Mouse (Mus musculus) intestine, embryonic 16.5 days (tissue): ENCODE results near the gene Cfap45. TPM values are rescaled to one million over a fixed set of nuclear protein-coding genes. Genes with fewer than 3 reads are reported as not detected.

Source experiments
- ATAC-seq: fragments of 200-750 bp; cut with Nextera tagmentation; 2 replicates; pipeline ENCODE4 v1.8.0; 2017; ENCODE audit warnings: moderate TSS enrichment, moderate library complexity
- H3K27ac ChIP-seq: fragments of 300-500 bp; sonication (generic); 2 replicates; pipeline ENCODE4 v1.5.1; 2014; ENCODE audit warnings: mild to moderate bottlenecking, low read length
- H3K27me3 ChIP-seq: fragments of 300-500 bp; sonication (generic); replicated peaks from 2 replicates; pipeline ENCODE4 v1.6.1; 2014; ENCODE audit warnings: low read length, control low read depth, mixed read lengths; ENCODE audit not compliant: control insufficient read depth, insufficient read depth
- H3K36me3 ChIP-seq: fragments of 300-500 bp; sonication (generic); 2 replicates; pipeline ENCODE4 v1.6.1; 2014; ENCODE audit warnings: low read length, control low read depth; ENCODE audit not compliant: control insufficient read depth, insufficient read depth
- H3K4me1 ChIP-seq: fragments of 300-500 bp; sonication (generic); 2 replicates; pipeline ENCODE4 v1.6.1; 2014; ENCODE audit warnings: low read length, control low read depth, mixed read lengths; ENCODE audit not compliant: control insufficient read depth, insufficient read depth
- H3K4me2 ChIP-seq: fragments of 300-500 bp; sonication (generic); 2 replicates; pipeline ENCODE4 v1.6.1; 2014; ENCODE audit warnings: low read depth, low read length, control low read depth
- H3K4me3 ChIP-seq: fragments of 300-500 bp; sonication (generic); 2 replicates; pipeline ENCODE4 v1.5.1; 2014; ENCODE audit warnings: mild to moderate bottlenecking, low read length
- H3K9ac ChIP-seq: fragments of 300-500 bp; sonication (generic); 2 replicates; pipeline ENCODE4 v1.6.1; 2014; ENCODE audit warnings: low read depth, low read length
- H3K9me3 ChIP-seq: fragments of 300-500 bp; sonication (generic); 2 replicates; pipeline ENCODE4 v1.6.1; 2016; ENCODE audit warnings: low read length, control low read depth; ENCODE audit not compliant: control insufficient read depth
- WGBS: fragments of 180-500 bp; shearing (Covaris S2); extraction: QIAGEN DNeasy Blood & Tissue Kit; methylation state at CpG from one replicate; pipeline ENCODE4 v1.1.7; 2014; 5-methylcytosine and 5-hydroxymethylcytosine counted together
- polyA plus RNA-seq: library from polyadenylated mRNA; unstranded; fragments of >200 nt; fragmentation: Nextera tagmentation; extraction: Ambion mirVana; gene quantifications from 2 replicates; pipeline ENCODE4 v1.2.1, GENCODE M21; 2015

Cfap45 gene
- polyA plus RNA-seq, 1 experiment from 2014 or later, result 1.3 TPM

GRCm38 (mm10) chr1:172509983-172510382, 10.6 kb upstream of the Cfap45 start:
- H3K4me1 ChIP-seq, result peaks cover 15% of the 10 kb centered on the region
- peak overlapping the region; percentile 30 for H3K4me2 ChIP-seq
- H3K9ac ChIP-seq, result no peak overlapping the region
- peaks cover 26% of the 10 kb centered on the region for H3K36me3 ChIP-seq
- H3K27me3 ChIP-seq, result no peaks in the 10 kb centered on the region
- 37% methylated on average over 8 of the region's 8 CpGs for WGBS
- H3K27ac ChIP-seq, result peak overlapping the region; percentile 56; the same call in 1 of the 2 replicates
- H3K9me3 ChIP-seq, result no peaks in the 10 kb centered on the region
- H3K4me3 ChIP-seq, result peak overlapping the region; percentile 3; the same call in 1 of the 2 replicates
- ATAC-seq, result peak; percentile 33

GRCm38 (mm10) chr1:172510421-172510972, 10.1 kb upstream of the Cfap45 start:
- H3K9ac ChIP-seq, result no peak overlapping the region
- H3K36me3 ChIP-seq, result peaks cover 22% of the 10 kb centered on the region
- WGBS, result 24% methylated on average over 13 of the region's 13 CpGs
- H3K27me3 ChIP-seq, result no peaks in the 10 kb centered on the region
- H3K9me3 ChIP-seq, result no peaks in the 10 kb centered on the region
- H3K4me2 ChIP-seq, result peak overlapping the region; percentile 30
- peaks cover 19% of the 10 kb centered on the region for H3K4me1 ChIP-seq
- H3K4me3 ChIP-seq, result peak overlapping the region; percentile 3; the same call in 1 of the 2 replicates
- peak; percentile 47 for ATAC-seq
- peak overlapping the region; percentile 56; the same call in 1 of the 2 replicates for H3K27ac ChIP-seq

GRCm38 (mm10) chr1:172512962-172513361, 7.6 kb upstream of the Cfap45 start:
- WGBS, result 23% methylated on average over 13 of the region's 13 CpGs
- Histone ChIP-seq H3K9me3 (no peaks in the 10 kb centered on the region), H3K4me3 (no peak overlapping the region), H3K9ac (0 out of 2 replicates have a peak overlapping the region, but pooled peaks have one; percentile 18), H3K36me3 (peaks cover 1% of the 10 kb centered on the region; the same call in 1 of the 2 replicates), H3K4me1 (peaks cover 19% of the 10 kb centered on the region), H3K4me2 (peak overlapping the region; percentile 26), H3K27me3 (no peaks in the 10 kb centered on the region), H3K27ac (peak overlapping the region; percentile 26)
- ATAC-seq, result no peak

GRCm38 (mm10) chr1:172513525-172514212, 6.9 kb upstream of the Cfap45 start:
- no peak overlapping the region for H3K4me2 ChIP-seq
- ATAC-seq, result no peak
- WGBS, result 64% methylated on average over 17 of the region's 17 CpGs
- H3K4me3 ChIP-seq, result no peak overlapping the region
- peaks cover 19% of the 10 kb centered on the region for H3K4me1 ChIP-seq
- no peaks in the 10 kb centered on the region for H3K9me3 ChIP-seq
- no peak overlapping the region for H3K9ac ChIP-seq
- no peaks in the 10 kb centered on the region for H3K27me3 ChIP-seq
- H3K27ac ChIP-seq, result peak overlapping the region; percentile 63
- H3K36me3 ChIP-seq, result no peaks in the 10 kb centered on the region

DNA sequence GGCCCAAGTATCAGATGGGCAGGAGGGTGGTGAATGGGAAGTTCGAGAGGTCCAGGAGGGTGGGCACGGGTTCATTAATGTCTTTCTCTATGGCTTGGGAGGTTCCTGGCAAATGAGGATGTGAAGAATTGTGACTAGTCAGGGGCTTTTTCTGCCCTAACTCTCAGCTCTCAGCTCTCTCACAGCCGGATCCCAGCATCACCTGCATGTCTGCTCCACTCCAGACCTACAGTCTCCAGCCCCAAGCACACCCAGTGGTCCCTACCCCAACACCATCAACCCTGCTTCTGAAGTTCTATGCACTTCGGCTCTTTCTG, 6.4 kb upstream of the Cfap45 start:
- ATAC-seq, result no peak
- Histone ChIP-seq H3K36me3 (no peaks in the 10 kb centered on the region), H3K9ac (peak overlapping the region; percentile 41; the same call in 1 of the 2 replicates), H3K27me3 (no peaks in the 10 kb centered on the region), H3K4me1 (peaks cover 19% of the 10 kb centered on the region), H3K4me3 (no peak overlapping the region), H3K9me3 (no peaks in the 10 kb centered on the region), H3K4me2 (no peak overlapping the region), H3K27ac (peak overlapping the region; percentile 63)
- WGBS, result 74% methylated on average over 4 of the region's 4 CpGs

- 73% methylated on average over 7 of the region's 7 CpGs for WGBS
- H3K36me3 ChIP-seq, result no peaks in the 10 kb centered on the region
These were observed 5.9 kb upstream of the Cfap45 start for GRCm38 (mm10) chr1:172514551-172515268.

GRCm38 (mm10) chr1:172515396-172515795, 5.2 kb upstream of the Cfap45 start:
- Histone ChIP-seq H3K9ac (no peak overlapping the region), H3K4me2 (no peak overlapping the region), H3K4me1 (peaks cover 26% of the 10 kb centered on the region), H3K4me3 (no peak overlapping the region), H3K27ac (peak overlapping the region; percentile 65), H3K9me3 (no peaks in the 10 kb centered on the region), H3K27me3 (no peaks in the 10 kb centered on the region), H3K36me3 (no peaks in the 10 kb centered on the region)
- ATAC-seq, result peak; percentile 81
- 62% methylated on average over 1 of the region's 1 CpGs for WGBS

More at GRCm38 (mm10) chr1:172514551-172515268, 5.9 kb upstream of the Cfap45 start:
- Histone ChIP-seq H3K4me3 (no peak overlapping the region), H3K4me1 (peaks cover 19% of the 10 kb centered on the region), H3K27ac (peak overlapping the region; percentile 63), H3K4me2 (no peak overlapping the region), H3K27me3 (no peaks in the 10 kb centered on the region), H3K9me3 (no peaks in the 10 kb centered on the region), H3K9ac (peak overlapping the region; percentile 41; the same call in 1 of the 2 replicates)
- ATAC-seq, result no peak

DNA sequence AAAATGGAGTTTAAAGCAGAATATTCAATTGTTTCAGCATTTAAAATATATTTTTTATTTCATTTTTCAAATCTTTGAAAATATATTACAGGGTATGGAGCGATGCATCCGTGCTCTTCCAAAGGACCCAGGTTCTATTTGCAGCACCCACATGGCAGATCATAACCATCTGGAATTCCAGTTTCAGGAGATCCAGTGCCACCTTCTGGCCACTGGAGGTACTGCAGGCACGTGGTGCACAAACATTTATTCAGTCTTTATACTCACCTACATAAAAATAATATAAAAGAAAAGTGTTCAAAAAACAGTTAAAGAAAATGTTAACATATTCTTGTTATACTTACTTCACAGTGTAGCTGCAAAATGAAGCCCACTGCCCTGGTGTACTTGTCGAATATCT, 2.6 kb upstream of the Cfap45 start:
- H3K9ac ChIP-seq, result no peak overlapping the region
- H3K4me2 ChIP-seq, result no peak overlapping the region
- H3K4me3 ChIP-seq, result no peak overlapping the region
- H3K27ac ChIP-seq, result no peak overlapping the region
- ATAC-seq, result no peak
- H3K4me1 ChIP-seq, result peaks cover 31% of the 10 kb centered on the region
- H3K27me3 ChIP-seq, result no peaks in the 10 kb centered on the region
- no peaks in the 10 kb centered on the region for H3K9me3 ChIP-seq
- WGBS, result 77% methylated on average over 4 of the region's 4 CpGs
- no peaks in the 10 kb centered on the region for H3K36me3 ChIP-seq

DNA sequence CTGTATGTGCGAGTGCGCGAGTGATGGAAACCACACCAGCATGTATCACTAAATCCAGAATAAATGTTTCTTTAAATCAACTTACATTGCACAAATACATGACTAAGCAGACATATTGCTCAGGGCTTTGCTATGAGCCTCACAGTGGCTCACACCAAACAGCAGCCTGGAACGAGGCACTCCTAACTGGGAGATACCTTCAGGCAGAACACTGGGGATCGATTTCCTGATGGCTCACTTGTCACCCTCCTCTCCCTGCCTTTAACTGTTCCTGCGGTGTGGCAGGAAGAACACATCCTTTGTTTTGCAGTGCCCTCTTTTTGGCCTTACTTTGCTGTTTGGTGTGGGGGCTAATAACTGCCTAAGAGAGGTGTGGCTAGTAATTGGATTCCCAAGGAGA, 957 bp upstream of the Cfap45 start:
- Histone ChIP-seq H3K9ac (0 out of 2 replicates have a peak overlapping the region, but pooled peaks have one; percentile 14), H3K4me3 (no peak overlapping the region), H3K9me3 (no peaks in the 10 kb centered on the region), H3K4me1 (peaks cover 21% of the 10 kb centered on the region), H3K27ac (peak overlapping the region; percentile 15; the same call in 1 of the 2 replicates), H3K36me3 (no peaks in the 10 kb centered on the region), H3K27me3 (no peaks in the 10 kb centered on the region), H3K4me2 (no peak overlapping the region)
- WGBS, result 53% methylated on average over 6 of the region's 6 CpGs
- no peak for ATAC-seq
